Mouse (Mus musculus) neural tube, embryonic 11.5 days (tissue): ENCODE results near the gene Fam71e2. TPM values are rescaled to one million over a fixed set of nuclear protein-coding genes. Genes with fewer than 3 reads are reported as not detected.

Source experiments
- polyA plus RNA-seq: library from polyadenylated mRNA; unstranded; fragments of >200 nt; fragmentation: Nextera tagmentation; extraction: Ambion mirVana; gene quantifications from 2 replicates; pipeline ENCODE4 v1.2.1, GENCODE M21; 2014

The Fam71e2 gene
- polyA plus RNA-seq, 1 experiment from 2014 or later: not detected

Other genes with a start within 250 kb of the Fam71e2 start
- 2.1 and 3.5 TPM in 2 replicates for gene Tnni3, start 247.1 kb downstream of the Fam71e2 start, polyA plus RNA-seq
- gene Dnaaf3, start 238.8 kb downstream of the Fam71e2 start, polyA plus RNA-seq: 0.93 and 0.95 TPM in 2 replicates
- gene Syt5, start 223.8 kb downstream of the Fam71e2 start, polyA plus RNA-seq: 9.0 and 10.8 TPM in 2 replicates
- not detected in 2 replicates for gene Ptprh, start 167.3 kb downstream of the Fam71e2 start, polyA plus RNA-seq
- 1.5 and 2.1 TPM in 2 replicates for gene Tmem86b, start 139.9 kb downstream of the Fam71e2 start, polyA plus RNA-seq
- 6.0 and 6.7 TPM in 2 replicates for gene Ppp6r1, start 112.3 kb downstream of the Fam71e2 start, polyA plus RNA-seq
- 108 and 120 TPM in 2 replicates for gene Hspbp1, start 86.2 kb downstream of the Fam71e2 start, polyA plus RNA-seq
- 2.7 and 3.4 TPM in 2 replicates for gene Brsk1, start 80.7 kb downstream of the Fam71e2 start, polyA plus RNA-seq
- 0.17 TPM in 1 of 2 replicates, not detected in the other for gene Tmem150b, start 46.1 kb downstream of the Fam71e2 start, polyA plus RNA-seq
- 80.6 and 87.0 TPM in 2 replicates for gene Kmt5c, start 31.2 kb downstream of the Fam71e2 start, polyA plus RNA-seq
- gene Cox6b2, start 18.2 kb downstream of the Fam71e2 start, polyA plus RNA-seq: 23.0 and 27.0 TPM in 2 replicates
- 0.16 TPM in 1 of 2 replicates, not detected in the other for gene Il11, start 11.6 kb upstream of the Fam71e2 start, polyA plus RNA-seq
- gene Tmem190, start 11.6 kb upstream of the Fam71e2 start, polyA plus RNA-seq: not detected in 2 replicates
- 1.7 and 2.2 TPM in 2 replicates for gene Tmem238, start 18.4 kb upstream of the Fam71e2 start, polyA plus RNA-seq
- gene Rpl28, start 21.6 kb upstream of the Fam71e2 start, polyA plus RNA-seq: 157 and 169 TPM in 2 replicates
- gene Ube2s, start 41.3 kb upstream of the Fam71e2 start, polyA plus RNA-seq: 422 and 471 TPM in 2 replicates
- 3.1 and 3.2 TPM in 2 replicates for gene Shisa7, start 73.4 kb upstream of the Fam71e2 start, polyA plus RNA-seq
- gene Isoc2b, start 99.0 kb upstream of the Fam71e2 start, polyA plus RNA-seq: 2.4 and 2.5 TPM in 2 replicates
- gene Isoc2a, start 105.9 kb upstream of the Fam71e2 start, polyA plus RNA-seq: 0.49 and 0.82 TPM in 2 replicates
- 0.29 TPM in 1 of 2 replicates, not detected in the other for gene Gm36210, start 135.2 kb upstream of the Fam71e2 start, polyA plus RNA-seq
- 3.5 and 3.8 TPM in 2 replicates for gene Zfp628, start 143.9 kb upstream of the Fam71e2 start, polyA plus RNA-seq
- gene Nat14, start 150.7 kb upstream of the Fam71e2 start, polyA plus RNA-seq: 6.4 and 7.1 TPM in 2 replicates
- gene Ssc5d, start 154.5 kb upstream of the Fam71e2 start, polyA plus RNA-seq: 2.8 and 3.3 TPM in 2 replicates
- gene Sbk2, start 193.1 kb upstream of the Fam71e2 start, polyA plus RNA-seq: not detected in 2 replicates
- gene Sbk3, start 199.9 kb upstream of the Fam71e2 start, polyA plus RNA-seq: 0.09 TPM in 1 of 2 replicates, not detected in the other
- 41.6 and 47.8 TPM in 2 replicates for gene Zfp579, start 224.9 kb upstream of the Fam71e2 start, polyA plus RNA-seq
- gene Zfp524, start 243.1 kb upstream of the Fam71e2 start, polyA plus RNA-seq: 7.8 and 10.1 TPM in 2 replicates
- 50.2 and 50.6 TPM in 2 replicates for gene Fiz1, start 243.4 kb upstream of the Fam71e2 start, polyA plus RNA-seq
- 0.36 and 1.1 TPM in 2 replicates for gene Gm44973, start 244.2 kb upstream of the Fam71e2 start, polyA plus RNA-seq
- 5.5 and 5.6 TPM in 2 replicates for gene Zfp865, start 249.1 kb upstream of the Fam71e2 start, polyA plus RNA-seq
- 6.4 and 8.3 TPM in 2 replicates for gene Ccdc106, start 249.3 kb upstream of the Fam71e2 start, polyA plus RNA-seq